12 mouse cellular contexts compared by ENCODE assay signal in the genomic region with DNA sequence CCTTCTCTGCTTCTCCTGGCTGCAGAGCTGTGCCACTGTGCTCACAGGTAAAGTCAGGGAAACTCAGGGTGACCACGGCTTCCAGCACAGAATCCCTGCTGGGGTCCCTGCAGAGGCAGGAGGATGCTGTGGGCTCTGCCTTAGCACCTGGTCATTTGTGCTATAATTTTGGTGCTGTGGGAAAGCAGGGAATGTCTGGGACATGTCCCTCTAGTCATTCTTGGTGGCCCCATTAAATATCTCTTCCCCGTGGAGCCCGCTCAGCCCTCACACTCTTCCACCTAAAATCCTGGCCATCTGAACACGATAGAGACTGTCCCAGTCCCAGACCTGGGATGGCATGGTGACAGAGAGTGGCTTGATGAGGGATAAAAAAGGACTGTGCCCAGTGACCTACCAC. TPM values are rescaled to one million over a fixed set of nuclear protein-coding genes. Genes with fewer than 3 reads are reported as not detected.
A peak's percentile ranks its signal among the peaks of the same experiment; 100 is the strongest.
DNase-seq lines count a peak whose midpoint lies in the region; ATAC-seq and TF ChIP-seq lines count a peak whose summit lies in the region.
"Had no signal": no experiment of that assay in that cellular context is flagged by ENCODE, and none has a peak within 500 bp of the region (broad histone marks: within the 10 kb centered on the region; RNA-seq: fewer than 3 reads in every experiment).

No protein-coding gene starts in this region.

- peaks cover 4% of the 10 kb centered on the region; the same call in 1 of the 2 replicates for H3K27me3 ChIP-seq in forebrain, embryonic 10.5 days (ENCODE audit: poor library complexity, severe bottlenecking)
- no peaks in the 10 kb centered on the region for H3K27me3 ChIP-seq in forebrain, embryonic 14.5 days (replicated peaks; ENCODE audit: control insufficient read depth, insufficient read depth, low read length)
- no peaks in the 10 kb centered on the region for H3K27me3 ChIP-seq in hindbrain, embryonic 12.5 days
- no peaks in the 10 kb centered on the region; the same call in 1 of the 2 replicates for H3K27me3 ChIP-seq in hindbrain, embryonic 11.5 days (ENCODE audit: control insufficient read depth, insufficient read depth, low read length)
- no peaks in the 10 kb centered on the region for H3K27me3 ChIP-seq in stomach, postnatal 0 days (ENCODE audit: control insufficient read depth, insufficient read depth, low read length)
- H3K27me3 ChIP-seq: liver, embryonic 13.5 days had no signal

- no peaks in the 10 kb centered on the region for H3K9me3 ChIP-seq in forebrain, embryonic 10.5 days
- no peaks in the 10 kb centered on the region for H3K9me3 ChIP-seq in forebrain, embryonic 14.5 days (replicated peaks; ENCODE audit: control insufficient read depth, low read length)
- H3K9me3 ChIP-seq in hindbrain, embryonic 12.5 days (replicated peaks): no peaks in the 10 kb centered on the region
- H3K9me3 ChIP-seq in hindbrain, embryonic 11.5 days (ENCODE audit: control insufficient read depth, low read length): no peaks in the 10 kb centered on the region
- H3K9me3 ChIP-seq in stomach, postnatal 0 days (ENCODE audit: control insufficient read depth, low read length): no peaks in the 10 kb centered on the region
- H3K9me3 ChIP-seq: forebrain, embryonic 12.5 days; G1E; liver, embryonic 13.5 days had no signal

- 88% methylated on average over 4 of the region's 4 CpGs for WGBS in forebrain, embryonic 10.5 days
- WGBS in forebrain, embryonic 14.5 days: 87% methylated on average over 4 of the region's 4 CpGs
- 69% methylated on average over 4 of the region's 4 CpGs for WGBS in hindbrain, embryonic 12.5 days
- WGBS in hindbrain, embryonic 11.5 days: 88% methylated on average over 4 of the region's 4 CpGs
- WGBS in stomach, postnatal 0 days: 87% methylated on average over 4 of the region's 4 CpGs

- H3K4me1 ChIP-seq in forebrain, embryonic 10.5 days: peaks cover 51% of the 10 kb centered on the region
- peaks cover 3% of the 10 kb centered on the region; the same call in 1 of the 2 replicates for H3K4me1 ChIP-seq in forebrain, embryonic 14.5 days (ENCODE audit: control insufficient read depth, insufficient read depth, low read length)
- peaks cover 15% of the 10 kb centered on the region for H3K4me1 ChIP-seq in hindbrain, embryonic 12.5 days
- H3K4me1 ChIP-seq in hindbrain, embryonic 11.5 days (replicated peaks; ENCODE audit: control insufficient read depth, insufficient read depth, low read length): no peaks in the 10 kb centered on the region; the same call in 1 of the 2 replicates
- peaks cover 23% of the 10 kb centered on the region for H3K4me1 ChIP-seq in stomach, postnatal 0 days (replicated peaks; ENCODE audit: control insufficient read depth, insufficient read depth)

- no peak for ATAC-seq in forebrain, embryonic 14.5 days
- no peak for ATAC-seq in hindbrain, embryonic 12.5 days (ENCODE audit: low FRiP score)
- no peak for ATAC-seq in hindbrain, embryonic 11.5 days (ENCODE audit: low FRiP score)
- ATAC-seq in stomach, postnatal 0 days (ENCODE audit: low FRiP score, low TSS enrichment): no peak

- no peaks in the 10 kb centered on the region for H3K36me3 ChIP-seq in forebrain, embryonic 10.5 days (replicated peaks)
- H3K36me3 ChIP-seq in forebrain, embryonic 14.5 days (ENCODE audit: control insufficient read depth, insufficient read depth, low read length): no peaks in the 10 kb centered on the region
- H3K36me3 ChIP-seq in hindbrain, embryonic 12.5 days: no peaks in the 10 kb centered on the region
- no peaks in the 10 kb centered on the region for H3K36me3 ChIP-seq in hindbrain, embryonic 11.5 days (ENCODE audit: control insufficient read depth, insufficient read depth, low read length)
- no peaks in the 10 kb centered on the region for H3K36me3 ChIP-seq in stomach, postnatal 0 days (ENCODE audit: control insufficient read depth, insufficient read depth, low read length)
- H3K36me3 ChIP-seq: forebrain, embryonic 12.5 days; G1E; liver, embryonic 13.5 days had no signal

- H3K27ac ChIP-seq in forebrain, embryonic 10.5 days: peak overlapping the region; percentile 82
- H3K27ac ChIP-seq in forebrain, embryonic 14.5 days (ENCODE audit: low read depth, low read length): no peak overlapping the region
- peak overlapping the region; percentile 56; the same call in 1 of the 2 replicates for H3K27ac ChIP-seq in hindbrain, embryonic 12.5 days
- H3K27ac ChIP-seq in hindbrain, embryonic 11.5 days (ENCODE audit: low read depth, low read length): no peak overlapping the region
- peak overlapping the region; percentile 88; the same call in 1 of the 2 replicates for H3K27ac ChIP-seq in stomach, postnatal 0 days (replicated peaks)
- H3K27ac ChIP-seq: liver, embryonic 13.5 days had no signal

- DNase-seq in forebrain, embryonic 10.5 days (ENCODE audit: extremely low spot score, low spot score): no peak
- no peak for DNase-seq in forebrain, embryonic 14.5 days (ENCODE audit: low spot score)
- DNase-seq in hindbrain, embryonic 11.5 days (ENCODE audit: low spot score): no peak
- DNase-seq in urinary bladder, postnatal 10 days (ENCODE audit: low spot score): peak; percentile 9
- no peak for DNase-seq in urinary bladder, postnatal 25 days (ENCODE audit: low spot score)
- DNase-seq in stomach, postnatal 0 days (ENCODE audit: low spot score): no peak
- DNase-seq in B cell, adult 2 months: no peak
- DNase-seq: kidney, adult 2 months; liver, embryonic 13.5 days had no signal

- no peak overlapping the region for H3K4me3 ChIP-seq in forebrain, embryonic 10.5 days
- H3K4me3 ChIP-seq in forebrain, embryonic 14.5 days (ENCODE audit: low read depth, low read length): no peak overlapping the region
- H3K4me3 ChIP-seq in hindbrain, embryonic 12.5 days: no peak overlapping the region
- H3K4me3 ChIP-seq in hindbrain, embryonic 11.5 days (ENCODE audit: low read depth, low read length): no peak overlapping the region
- no peak overlapping the region for H3K4me3 ChIP-seq in stomach, postnatal 0 days (ENCODE audit: low read depth, low read length)
- H3K4me3 ChIP-seq: forebrain, embryonic 12.5 days; liver, embryonic 13.5 days had no signal

- TF ChIP-seq CTCF in stomach, postnatal 0 days (IDR thresholded peaks at IDR 0.05; ENCODE audit: low read depth): no peak

- no peak overlapping the region for H3K4me2 ChIP-seq in forebrain, embryonic 14.5 days (ENCODE audit: low read length)
- no peak overlapping the region for H3K4me2 ChIP-seq in hindbrain, embryonic 12.5 days (replicated peaks)
- no peak overlapping the region for H3K4me2 ChIP-seq in hindbrain, embryonic 11.5 days (replicated peaks; ENCODE audit: low read depth, low read length)
- no peak overlapping the region for H3K4me2 ChIP-seq in stomach, postnatal 0 days (replicated peaks; ENCODE audit: low read depth)
- H3K4me2 ChIP-seq: forebrain, embryonic 12.5 days; liver, embryonic 13.5 days had no signal

- TF ChIP-seq EP300 in stomach, postnatal 0 days (optimal IDR thresholded peaks at IDR 0.05): no peak

- no peak overlapping the region for H3K9ac ChIP-seq in forebrain, embryonic 14.5 days (ENCODE audit: low read length)
- no peak overlapping the region for H3K9ac ChIP-seq in hindbrain, embryonic 12.5 days
- H3K9ac ChIP-seq in hindbrain, embryonic 11.5 days (ENCODE audit: low read depth, low read length): no peak overlapping the region; the same call in 1 of the 2 replicates
- peak overlapping the region; percentile 48 for H3K9ac ChIP-seq in stomach, postnatal 0 days (ENCODE audit: low read length)
- H3K9ac ChIP-seq: forebrain, embryonic 12.5 days; liver, embryonic 13.5 days had no signal

RNA-seq across cellular contexts. Expression of gene Timp2, which starts 8.5 kb away (rescaled TPM):
- 31.3 and 35.1 TPM in 2 replicates for polyA plus RNA-seq in forebrain, embryonic 10.5 days (2016; fragmentation: Nextera tagmentation; extraction: Ambion mirVana)
- 62.9 and 71.7 TPM in 2 replicates for polyA plus RNA-seq in forebrain, embryonic 14.5 days (2014; fragmentation: Nextera tagmentation; extraction: Ambion mirVana)
- polyA plus RNA-seq in hindbrain, embryonic 12.5 days (2016; fragmentation: Nextera tagmentation; extraction: Ambion mirVana): 66.2 and 68.3 TPM in 2 replicates
- polyA plus RNA-seq in hindbrain, embryonic 11.5 days (2014; fragmentation: Nextera tagmentation; extraction: Ambion mirVana): 39.5 and 41.2 TPM in 2 replicates
- polyA plus RNA-seq in stomach, postnatal 0 days (2015; fragmentation: Nextera tagmentation; extraction: Ambion mirVana): 72.7 and 77.2 TPM in 2 replicates
- polyA plus RNA-seq: G1E had no signal

RNA-seq across cellular contexts. Expression of gene Cep295nl, which starts 21.7 kb away (rescaled TPM):
- polyA plus RNA-seq in forebrain, embryonic 10.5 days (2016; fragmentation: Nextera tagmentation; extraction: Ambion mirVana): 0.16 and 0.26 TPM in 2 replicates
- 0.11 TPM in 2 replicates for polyA plus RNA-seq in forebrain, embryonic 14.5 days (2014; fragmentation: Nextera tagmentation; extraction: Ambion mirVana)
- polyA plus RNA-seq in hindbrain, embryonic 12.5 days (2016; fragmentation: Nextera tagmentation; extraction: Ambion mirVana): 0.43 and 0.48 TPM in 2 replicates
- polyA plus RNA-seq in hindbrain, embryonic 11.5 days (2014; fragmentation: Nextera tagmentation; extraction: Ambion mirVana): 0.37 and 0.42 TPM in 2 replicates
- polyA plus RNA-seq in stomach, postnatal 0 days (2015; fragmentation: Nextera tagmentation; extraction: Ambion mirVana): 0.51 and 0.53 TPM in 2 replicates
- polyA plus RNA-seq: G1E; liver, embryonic 13.5 days had no signal

RNA-seq across cellular contexts. Expression of gene Lgals3bp, which starts 37.9 kb away (rescaled TPM):
- 0.47 and 1.0 TPM in 2 replicates for polyA plus RNA-seq in forebrain, embryonic 10.5 days (2016; fragmentation: Nextera tagmentation; extraction: Ambion mirVana)
- polyA plus RNA-seq in forebrain, embryonic 14.5 days (2014; fragmentation: Nextera tagmentation; extraction: Ambion mirVana): 3.0 TPM in 2 replicates
- polyA plus RNA-seq in hindbrain, embryonic 12.5 days (2016; fragmentation: Nextera tagmentation; extraction: Ambion mirVana): 2.3 and 3.3 TPM in 2 replicates
- 1.9 and 2.7 TPM in 2 replicates for polyA plus RNA-seq in hindbrain, embryonic 11.5 days (2014; fragmentation: Nextera tagmentation; extraction: Ambion mirVana)
- polyA plus RNA-seq in stomach, postnatal 0 days (2015; fragmentation: Nextera tagmentation; extraction: Ambion mirVana): 142 and 144 TPM in 2 replicates

RNA-seq across cellular contexts. Expression of gene Cant1, which starts 54.9 kb away (rescaled TPM):
- polyA plus RNA-seq in forebrain, embryonic 10.5 days (2016; fragmentation: Nextera tagmentation; extraction: Ambion mirVana): 19.0 and 19.2 TPM in 2 replicates
- 21.4 and 22.8 TPM in 2 replicates for polyA plus RNA-seq in forebrain, embryonic 14.5 days (2014; fragmentation: Nextera tagmentation; extraction: Ambion mirVana)
- 28.4 and 31.3 TPM in 2 replicates for polyA plus RNA-seq in hindbrain, embryonic 12.5 days (2016; fragmentation: Nextera tagmentation; extraction: Ambion mirVana)
- 21.0 and 21.1 TPM in 2 replicates for polyA plus RNA-seq in hindbrain, embryonic 11.5 days (2014; fragmentation: Nextera tagmentation; extraction: Ambion mirVana)
- 32.3 and 33.9 TPM in 2 replicates for polyA plus RNA-seq in stomach, postnatal 0 days (2015; fragmentation: Nextera tagmentation; extraction: Ambion mirVana)

Comparison
In these comparisons a context has a peak if more than half of its experiments do, and no peak if none do; other contexts are left out.
1. H3K27ac ChIP-seq: peak in forebrain, embryonic 10.5 days (single experiment), hindbrain, embryonic 12.5 days (single experiment) and stomach, postnatal 0 days (single experiment); none in forebrain, embryonic 14.5 days (single experiment) and hindbrain, embryonic 11.5 days (single experiment).
2. RNA of gene Lgals3bp, which starts 37.9 kb away (polyA plus RNA-seq): 142 to 144 TPM in stomach, postnatal 0 days; 3.0 TPM in forebrain, embryonic 14.5 days, 1.9 to 2.7 TPM in hindbrain, embryonic 11.5 days, 2.3 to 3.3 TPM in hindbrain, embryonic 12.5 days and 0.47 to 1.0 TPM in forebrain, embryonic 10.5 days; every median in the first group is over 10 times any median in the second.